Mouse (Mus musculus): Measurements from ENCODE around the gene Pde4d.
A peak's percentile ranks its signal among the peaks of the same experiment; 100 is the strongest.

The Pde4d gene

DNA sequence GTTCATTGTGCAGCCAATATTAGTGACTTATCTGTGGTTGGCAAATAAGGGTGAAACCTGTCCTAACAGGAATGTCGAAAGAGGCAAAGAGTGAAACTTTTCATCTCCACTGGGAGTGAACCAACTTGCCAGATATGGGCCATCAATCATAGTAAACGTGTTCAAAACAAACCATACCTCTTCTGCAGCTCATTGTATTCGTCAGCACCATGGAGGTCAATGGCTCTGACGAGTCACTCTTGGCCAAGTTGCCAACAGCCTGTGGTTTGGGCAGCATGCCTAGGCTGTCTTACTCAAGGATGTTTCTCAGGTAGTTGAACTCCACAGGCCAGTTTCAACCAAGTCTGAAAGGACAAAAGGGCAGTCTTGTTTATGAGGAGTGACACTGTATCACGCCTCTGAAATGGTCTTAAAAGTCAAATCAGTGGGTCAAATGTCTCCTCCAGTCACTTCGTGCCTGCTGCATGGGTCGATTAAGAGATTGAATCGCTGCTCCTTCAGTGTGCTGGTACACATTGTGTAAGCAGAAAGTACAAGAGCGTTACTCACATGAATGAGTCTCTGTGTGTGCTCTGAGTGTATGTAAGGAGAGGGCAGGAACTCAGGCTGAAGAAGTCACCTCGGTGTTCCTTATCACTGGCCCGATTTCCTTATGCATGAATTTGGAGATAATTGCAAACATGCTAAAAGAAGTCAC is 1431.6 kb downstream of the Pde4d start:
- DNase-seq (ENCODE audit: low read depth, low spot score), result no peak

DNA sequence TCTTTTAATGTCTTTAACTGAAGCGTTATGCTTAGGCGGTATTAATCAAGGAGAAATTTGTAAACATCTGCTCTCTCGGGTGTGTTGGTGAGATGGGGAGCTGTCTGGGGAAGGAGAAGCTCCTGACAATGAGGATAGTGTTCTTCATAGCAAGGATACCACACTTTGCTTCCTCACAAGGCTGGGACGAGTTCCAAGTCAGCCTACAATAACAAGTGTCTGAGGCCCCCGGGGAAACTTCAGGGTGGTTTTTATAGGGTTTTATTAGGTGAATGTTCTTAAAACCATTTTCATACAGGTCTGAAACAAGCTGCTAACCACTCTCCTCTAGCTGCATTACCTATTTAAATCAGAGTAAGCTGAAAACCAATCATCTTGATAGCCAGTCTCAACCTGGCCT is 1433.9 kb downstream of the Pde4d start:
- DNase-seq (ENCODE audit: low read depth, low spot score), result no peak

DNA sequence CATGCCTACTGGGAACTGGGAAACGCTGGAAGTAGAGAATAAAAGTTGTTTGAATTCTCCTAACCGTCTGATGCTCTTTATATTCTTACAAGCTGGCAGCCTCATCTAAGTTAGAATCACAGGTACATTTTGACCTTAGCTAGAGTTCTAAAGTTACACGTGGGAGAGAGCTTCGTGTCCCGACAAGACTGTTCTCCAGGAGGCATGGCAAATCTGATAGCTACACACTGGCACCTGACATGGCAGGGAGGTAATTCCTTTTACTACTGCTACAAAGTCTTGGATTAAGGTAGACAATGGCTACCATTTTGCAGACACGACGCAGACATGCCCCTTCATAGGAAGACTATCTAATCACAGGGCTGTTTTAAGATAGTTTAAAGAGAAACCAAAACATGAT is 1435.1 kb downstream of the Pde4d start:
- DNase-seq (ENCODE audit: low read depth, low spot score), result no peak

- DNase-seq (ENCODE audit: low read depth, low spot score), result no peak
These were observed 1438.5 kb downstream of the Pde4d start for GRCm38 (mm10) chr13:109888293-109888692.

DNA sequence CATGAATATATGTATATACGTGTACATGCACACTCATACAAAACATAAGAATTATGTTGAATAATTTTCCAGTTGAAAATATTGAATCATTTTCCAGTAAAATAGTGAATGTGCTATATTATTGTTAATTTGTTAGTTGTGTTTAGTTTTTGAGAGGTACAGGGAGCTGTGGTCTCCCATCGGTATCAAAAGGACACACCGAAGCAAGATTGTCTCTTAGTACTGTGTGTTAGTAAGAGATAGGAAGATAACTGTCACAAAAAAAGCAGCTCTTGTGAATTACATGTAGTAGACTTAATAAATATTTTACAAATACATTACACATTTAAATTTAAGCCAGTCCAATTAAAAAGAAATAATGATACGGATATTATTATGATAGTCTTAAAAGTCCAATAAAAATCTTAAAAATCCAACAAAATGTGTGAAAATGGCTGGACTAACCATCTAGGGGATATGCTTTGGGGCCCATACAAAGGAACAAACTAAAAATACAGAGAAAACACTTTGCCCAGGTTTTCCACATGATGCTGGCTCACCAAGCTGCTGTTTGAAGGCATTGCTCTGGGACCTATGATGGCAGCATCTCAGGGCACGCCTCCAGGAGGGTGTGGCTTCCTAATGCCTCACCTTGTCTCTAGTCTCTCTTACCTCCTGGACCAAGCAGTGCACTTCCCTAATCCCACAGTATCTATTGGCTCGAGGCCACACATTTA is 1441.6 kb downstream of the Pde4d start:
- DNase-seq (ENCODE audit: low read depth, low spot score), result peak; percentile 32

- no peak for DNase-seq (ENCODE audit: low read depth, low spot score)
These were observed 1442.1 kb downstream of the Pde4d start for GRCm38 (mm10) chr13:109891910-109892265.

- DNase-seq (ENCODE audit: low read depth, low spot score), result no peak
These were observed 1450.0 kb downstream of the Pde4d start for GRCm38 (mm10) chr13:109899442-109900428.

DNA sequence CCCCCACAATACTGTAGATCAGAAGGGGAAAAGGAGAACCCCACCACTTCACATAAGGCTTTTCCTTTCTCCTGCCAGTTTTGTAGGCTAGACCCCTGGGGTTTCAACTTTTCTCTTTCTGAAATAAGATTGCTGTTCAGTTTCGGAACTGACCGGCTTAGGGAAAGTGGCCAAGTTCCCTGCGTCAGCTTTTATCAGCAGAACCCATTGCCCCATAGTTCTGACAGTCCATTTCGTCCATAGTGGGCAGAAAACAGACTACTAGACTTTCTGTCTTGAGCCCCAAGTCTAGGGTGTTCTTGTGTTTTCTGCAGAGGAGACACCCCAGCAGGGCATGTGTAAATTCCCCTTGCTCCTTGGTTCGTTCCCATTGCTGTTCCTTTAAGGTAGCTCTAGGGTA is 1452.1 kb downstream of the Pde4d start:
- DNase-seq (ENCODE audit: low read depth, low spot score), result no peak

GRCm38 (mm10) chr13:109902460-109902854 is 1452.7 kb downstream of the Pde4d start:
- peak; percentile 70 for DNase-seq (ENCODE audit: low read depth, low spot score)

DNA sequence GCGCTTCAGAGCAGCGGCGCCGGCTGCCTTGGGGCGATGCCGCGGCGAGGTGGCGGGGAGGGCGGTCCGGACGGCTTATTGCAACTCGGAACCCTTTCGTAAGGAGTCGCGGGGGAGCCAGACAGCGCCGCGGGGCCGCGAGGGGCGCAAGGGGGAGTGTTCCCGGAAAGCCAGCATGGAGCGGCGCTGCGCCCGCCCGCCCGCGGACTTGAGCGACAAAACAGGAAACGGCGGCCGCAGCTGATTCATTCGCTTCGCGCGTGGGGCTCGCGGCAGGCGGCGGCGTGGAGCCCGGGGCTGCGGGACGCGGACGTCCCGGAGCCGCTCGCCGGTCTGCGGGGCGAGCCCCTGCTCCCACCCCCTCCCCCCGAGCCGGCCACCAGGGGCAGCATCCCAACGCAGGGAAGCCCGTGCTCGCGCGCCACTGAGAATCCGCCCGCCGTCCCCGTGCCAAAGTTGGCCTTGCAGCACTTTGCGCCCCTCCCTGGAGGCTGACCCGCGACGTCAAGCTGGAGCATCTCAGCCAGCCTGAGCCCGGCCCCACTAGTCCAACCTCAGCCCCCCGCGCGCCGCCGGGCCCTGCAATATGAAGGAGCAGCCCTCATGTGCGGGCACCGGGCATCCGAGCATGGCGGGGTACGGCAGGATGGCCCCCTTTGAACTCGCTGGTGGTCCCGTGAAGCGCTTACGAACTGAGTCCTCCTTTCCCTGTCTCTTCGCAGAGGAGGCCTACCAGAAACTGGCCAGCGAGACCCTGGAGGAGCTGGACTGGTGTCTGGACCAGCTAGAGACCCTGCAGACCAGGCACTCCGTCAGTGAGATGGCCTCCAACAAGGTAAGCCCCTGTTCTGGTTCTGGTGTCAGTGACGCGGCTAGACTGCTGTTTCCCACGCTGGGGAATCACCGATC is 1453.4 kb downstream of the Pde4d start:
- peak; percentile 90 for DNase-seq (ENCODE audit: low read depth, low spot score)

GRCm38 (mm10) chr13:109903764-109904510 is 1454.2 kb downstream of the Pde4d start:
- DNase-seq (ENCODE audit: low read depth, low spot score), result no peak

DNA sequence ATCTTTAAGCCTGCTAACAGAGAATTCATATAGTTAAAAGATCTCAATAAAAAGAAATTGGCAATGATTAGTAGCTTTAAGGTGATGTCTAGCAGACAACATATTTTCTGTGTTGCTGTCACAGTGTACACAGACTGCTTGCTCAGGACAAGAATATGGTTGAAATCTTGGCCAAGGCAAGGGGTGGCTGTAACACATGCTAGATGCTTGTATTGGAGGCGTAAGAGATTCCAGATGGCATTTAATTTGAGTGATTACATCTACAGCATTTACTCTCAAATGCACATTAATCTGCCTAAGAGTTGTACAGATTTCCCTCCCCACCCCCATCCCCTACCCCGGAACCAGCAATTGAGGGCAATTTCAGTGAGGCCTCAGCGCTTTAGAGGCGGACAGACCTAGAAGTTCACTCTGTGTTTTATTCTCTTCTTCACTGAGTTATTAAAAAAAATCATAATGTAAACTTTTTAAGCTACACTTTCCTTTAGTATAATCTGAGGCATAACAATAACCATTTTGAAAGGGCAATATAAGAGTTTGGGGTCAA is 1456.7 kb downstream of the Pde4d start:
- no peak for DNase-seq (ENCODE audit: low read depth, low spot score)

- DNase-seq (ENCODE audit: low read depth, low spot score), result peak; percentile 84
These were observed 1457.9 kb downstream of the Pde4d start for GRCm38 (mm10) chr13:109907634-109908033.

DNA sequence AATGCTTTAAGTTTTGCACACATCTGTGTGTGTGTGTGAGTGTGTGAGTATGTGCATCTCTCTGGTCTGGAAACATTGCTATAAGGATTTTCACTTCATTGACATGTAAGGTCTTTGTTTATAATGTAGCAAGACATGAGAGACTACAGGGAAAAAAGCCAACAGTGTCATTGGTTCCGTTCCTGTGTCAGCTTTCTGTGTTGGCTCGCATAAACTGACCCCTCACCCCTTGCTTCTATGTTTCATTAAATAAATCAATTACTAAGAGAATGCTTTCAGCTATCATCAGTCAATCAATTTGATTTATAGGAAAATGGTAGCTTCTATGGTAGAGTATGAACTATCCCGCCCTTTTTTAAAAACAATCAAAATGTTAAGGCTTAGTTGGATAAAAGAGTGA is 1458.6 kb downstream of the Pde4d start:
- no peak for DNase-seq (ENCODE audit: low read depth, low spot score)

DNA sequence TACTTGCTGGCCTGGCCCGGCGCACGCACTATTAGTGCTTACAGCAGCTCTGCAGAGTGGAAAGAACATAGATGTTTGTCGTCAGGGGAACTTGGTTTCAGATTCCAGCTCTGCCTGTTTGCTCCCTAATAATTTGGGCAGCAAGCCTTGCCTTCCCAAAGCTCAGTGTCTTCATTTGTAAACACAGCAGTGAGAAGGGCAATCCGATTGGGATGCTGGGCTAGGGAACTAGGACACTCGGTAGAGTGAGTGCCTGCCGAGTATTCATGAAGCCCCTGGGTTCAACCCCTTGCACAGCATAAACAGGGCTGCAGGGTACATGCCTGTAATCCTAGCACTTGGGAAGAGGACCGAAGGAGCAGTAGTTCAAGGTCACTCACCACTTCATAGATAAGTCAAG is 1459.4 kb downstream of the Pde4d start:
- no peak for DNase-seq (ENCODE audit: low read depth, low spot score)

- DNase-seq (ENCODE audit: low read depth, low spot score), result no peak
These were observed 1461.2 kb downstream of the Pde4d start for GRCm38 (mm10) chr13:109910915-109911314.

- DNase-seq (ENCODE audit: low read depth, low spot score), result no peak
These were observed 1462.9 kb downstream of the Pde4d start for GRCm38 (mm10) chr13:109912635-109913034.

DNA sequence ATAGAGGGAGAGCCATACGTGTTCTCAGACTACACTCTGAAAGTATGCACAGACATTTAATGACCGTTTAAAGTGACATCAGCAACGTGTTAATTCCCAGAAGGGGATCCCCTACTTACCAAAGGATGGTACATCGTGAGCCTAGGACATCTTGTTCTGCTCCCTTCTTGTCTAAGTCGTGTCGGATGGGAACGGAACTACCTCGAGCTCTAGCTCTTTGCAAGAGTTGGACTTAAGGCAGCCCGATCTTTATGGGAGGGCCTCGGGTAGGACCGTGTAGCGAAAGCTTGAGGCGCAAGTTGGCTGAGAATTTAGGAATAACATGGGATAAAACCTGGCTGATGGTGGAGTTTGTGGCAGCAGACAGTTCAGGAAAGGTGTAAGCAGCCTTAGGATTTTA is 1464.5 kb downstream of the Pde4d start:
- DNase-seq (ENCODE audit: low read depth, low spot score), result no peak

DNA sequence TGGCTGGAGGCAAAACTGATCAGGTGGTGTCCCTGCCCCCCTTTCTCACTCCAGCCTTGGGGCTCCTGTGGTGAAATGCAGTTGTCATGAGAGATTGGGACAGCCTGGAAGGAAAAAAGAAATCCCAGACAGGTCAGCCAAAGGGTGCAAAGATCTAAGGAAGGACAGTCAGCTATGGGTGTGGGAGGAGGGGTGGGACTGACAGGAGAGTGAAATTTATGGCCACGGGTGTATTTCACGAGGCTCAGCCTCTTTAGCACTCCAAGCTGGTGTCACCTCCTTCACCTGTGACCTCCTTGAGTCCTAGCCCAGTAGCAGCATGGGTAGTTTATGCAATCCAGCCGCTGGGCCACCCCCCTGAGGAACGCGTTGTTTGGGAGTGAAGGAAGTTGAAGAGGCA is 1465.1 kb downstream of the Pde4d start:
- DNase-seq (ENCODE audit: low read depth, low spot score), result no peak

- DNase-seq (ENCODE audit: low read depth, low spot score), result no peak
These were observed 1465.8 kb downstream of the Pde4d start for GRCm38 (mm10) chr13:109915501-109915900.

Measured in ZHBTc4 (cell line).